Mouse (Mus musculus): ENCODE measurements around the gene Rab36. TPM values are rescaled to one million over a fixed set of nuclear protein-coding genes. Genes with fewer than 3 reads are reported as not detected.

Rab36 gene
- total RNA-seq, 1 experiment from 2014 or later: 1.2 TPM

- no peak for ATAC-seq (replicated peaks; ENCODE audit: insufficient number of reproducible peaks, low FRiP score, low TSS enrichment, poor library complexity, severe bottlenecking)
Observed at GRCm38 (mm10) chr10:75062189-75062561, 25.3 kb downstream of the Rab36 start.

DNA sequence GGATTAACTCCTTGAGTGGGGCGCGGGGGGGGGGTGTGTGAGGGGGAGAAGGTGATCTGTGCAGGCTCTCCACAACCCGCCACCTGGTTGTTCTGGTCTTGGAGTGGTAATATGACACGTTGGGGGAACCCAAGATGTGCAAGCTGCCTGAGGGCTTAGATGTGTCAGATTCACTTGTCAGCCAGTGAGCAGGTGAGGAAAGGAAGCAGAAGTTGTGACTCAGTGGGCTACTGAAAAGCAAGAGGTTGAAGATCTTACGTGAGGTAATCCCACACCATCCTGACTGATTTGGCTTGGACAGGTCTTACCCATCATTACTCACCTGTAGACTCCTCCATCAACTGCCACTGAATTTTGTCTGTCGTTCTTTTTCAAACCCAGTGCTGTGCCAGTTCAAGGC lies 25.8 kb downstream of the Rab36 start:
- no peak for ATAC-seq (replicated peaks; ENCODE audit: insufficient number of reproducible peaks, low FRiP score, low TSS enrichment, poor library complexity, severe bottlenecking)

GRCm38 (mm10) chr10:75063301-75063965 lies 26.6 kb downstream of the Rab36 start:
- ATAC-seq (replicated peaks; ENCODE audit: insufficient number of reproducible peaks, low FRiP score, low TSS enrichment, poor library complexity, severe bottlenecking): no peak

DNA sequence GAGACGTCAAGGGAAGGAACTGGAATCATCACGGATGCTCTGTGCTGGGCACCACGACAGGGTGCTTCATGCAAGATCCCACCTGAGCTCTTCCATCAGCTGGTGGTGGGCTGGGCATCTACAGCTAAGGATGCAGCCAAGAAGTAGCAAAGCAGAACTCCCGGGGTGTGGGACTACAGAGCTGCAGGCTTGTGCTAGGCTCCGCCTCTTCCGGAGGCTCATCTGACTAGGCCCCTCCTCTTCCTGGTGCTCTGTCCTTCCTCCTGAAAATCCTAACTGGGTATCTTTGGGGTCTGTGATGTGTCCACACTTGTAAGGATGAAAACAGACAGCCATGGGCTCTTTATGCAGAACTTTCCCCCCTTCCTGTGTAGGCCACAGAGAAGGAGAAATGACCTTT lies 28.8 kb downstream of the Rab36 start:
- no peak for ATAC-seq (replicated peaks; ENCODE audit: insufficient number of reproducible peaks, low FRiP score, low TSS enrichment, poor library complexity, severe bottlenecking)

GRCm38 (mm10) chr10:75067446-75067845 lies 30.6 kb downstream of the Rab36 start:
- ATAC-seq (replicated peaks; ENCODE audit: insufficient number of reproducible peaks, low FRiP score, low TSS enrichment, poor library complexity, severe bottlenecking): no peak

GRCm38 (mm10) chr10:75068086-75068485 lies 31.2 kb downstream of the Rab36 start:
- ATAC-seq (replicated peaks; ENCODE audit: insufficient number of reproducible peaks, low FRiP score, low TSS enrichment, poor library complexity, severe bottlenecking): no peak

GRCm38 (mm10) chr10:75068624-75069328 lies 31.9 kb downstream of the Rab36 start:
- ATAC-seq (replicated peaks; ENCODE audit: insufficient number of reproducible peaks, low FRiP score, low TSS enrichment, poor library complexity, severe bottlenecking): no peak

DNA sequence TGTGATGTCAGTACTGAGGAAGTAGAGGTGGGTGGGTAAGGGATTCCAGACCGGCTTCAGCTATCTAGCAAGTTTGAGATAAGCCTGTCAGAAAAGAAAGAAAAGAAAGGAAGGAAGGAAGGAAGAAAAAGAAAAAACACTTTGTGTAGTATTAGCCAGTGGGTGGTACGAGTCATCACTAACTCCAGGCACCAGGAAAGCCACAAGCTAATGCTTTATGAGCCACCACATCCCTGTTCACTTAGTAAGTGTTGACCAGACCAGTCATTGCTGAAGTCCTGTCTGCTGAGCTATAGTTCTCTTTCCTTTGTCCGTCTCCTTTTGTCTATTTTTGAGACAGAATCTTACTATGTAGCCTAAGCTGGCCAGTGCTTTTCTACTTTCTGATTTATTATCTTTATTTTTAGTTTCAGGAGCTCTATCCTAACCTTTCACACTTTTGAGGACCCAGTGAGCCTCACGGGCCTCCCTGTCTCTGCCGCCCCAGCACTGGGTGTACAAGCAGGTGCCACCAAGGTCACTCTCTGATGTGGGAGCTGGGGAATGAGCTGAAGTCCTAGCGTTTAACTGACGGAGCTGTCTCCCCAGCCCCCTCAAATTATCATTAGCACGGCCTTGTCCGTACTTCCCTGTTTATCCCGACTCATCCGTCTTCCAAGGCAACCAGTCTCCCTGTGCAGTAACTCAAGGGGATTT lies 33.6 kb downstream of the Rab36 start:
- no peak for ATAC-seq (replicated peaks; ENCODE audit: insufficient number of reproducible peaks, low FRiP score, low TSS enrichment, poor library complexity, severe bottlenecking)

DNA sequence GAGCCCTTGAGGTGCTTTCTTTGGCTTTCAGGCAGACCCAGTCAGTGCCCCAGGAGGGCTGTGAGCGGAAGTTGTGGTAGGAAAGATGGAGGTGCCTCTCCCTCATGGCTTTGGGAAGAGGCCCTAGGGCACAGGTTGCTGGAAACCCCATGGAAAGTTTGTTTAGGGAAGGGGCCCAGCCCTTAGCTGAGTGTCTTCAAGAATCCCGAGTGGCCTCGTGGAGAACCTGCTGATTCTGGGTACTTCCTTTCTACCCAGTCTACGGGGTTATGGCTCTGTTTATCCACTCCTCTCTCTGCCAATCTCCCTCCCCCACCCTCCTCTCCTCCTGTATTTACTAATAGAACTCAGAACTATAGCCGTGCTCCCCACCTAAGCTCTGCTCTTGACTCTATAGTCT lies 38.8 kb downstream of the Rab36 start:
- ATAC-seq (replicated peaks; ENCODE audit: insufficient number of reproducible peaks, low FRiP score, low TSS enrichment, poor library complexity, severe bottlenecking): no peak

DNA sequence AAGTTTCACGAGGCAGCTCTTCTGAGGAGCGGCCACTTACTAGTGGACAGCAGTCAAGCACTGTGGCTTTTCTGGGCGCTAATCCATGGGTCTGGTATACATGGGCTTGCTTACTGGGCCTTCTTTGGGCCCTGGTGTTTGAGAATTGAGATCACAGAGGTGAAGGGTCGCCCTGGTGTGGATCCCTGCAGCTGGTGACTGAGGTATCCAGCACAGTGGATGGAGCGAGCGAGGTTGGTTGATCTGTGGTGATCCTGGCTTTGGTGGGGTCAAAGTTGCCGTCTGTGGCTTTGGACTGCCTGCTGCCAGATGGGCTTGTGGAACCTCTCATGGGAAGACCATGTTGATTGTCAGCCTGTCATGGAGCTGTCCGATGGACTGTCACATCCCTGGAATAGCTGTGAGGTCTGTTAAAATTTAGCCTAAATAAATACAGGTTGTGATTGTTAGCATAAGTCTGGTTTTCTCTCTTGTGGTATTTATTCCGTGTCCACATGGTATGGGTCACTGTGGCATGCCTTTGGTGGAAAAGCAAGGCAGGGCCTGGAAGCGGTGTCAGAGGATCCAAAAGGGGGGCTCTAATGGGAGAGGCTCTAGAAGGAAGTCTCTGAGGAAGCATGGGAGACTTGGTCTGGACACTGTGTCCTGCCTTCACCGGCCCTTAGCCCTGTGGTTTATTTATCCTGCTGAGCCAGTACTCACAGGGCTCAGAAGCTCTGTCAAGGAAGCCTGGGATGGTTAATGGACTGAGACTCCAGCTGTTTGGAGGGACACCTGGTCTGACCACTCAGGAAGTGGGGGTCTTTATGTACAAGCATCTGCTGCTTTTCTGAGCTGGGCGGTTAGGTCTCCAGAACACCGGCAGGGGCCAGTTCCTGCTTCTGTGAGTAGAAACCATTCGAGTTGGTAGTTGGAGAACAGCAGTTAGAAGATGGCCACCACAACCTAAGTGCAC lies 41.6 kb downstream of the Rab36 start:
- ATAC-seq (replicated peaks; ENCODE audit: insufficient number of reproducible peaks, low FRiP score, low TSS enrichment, poor library complexity, severe bottlenecking): no peak

DNA sequence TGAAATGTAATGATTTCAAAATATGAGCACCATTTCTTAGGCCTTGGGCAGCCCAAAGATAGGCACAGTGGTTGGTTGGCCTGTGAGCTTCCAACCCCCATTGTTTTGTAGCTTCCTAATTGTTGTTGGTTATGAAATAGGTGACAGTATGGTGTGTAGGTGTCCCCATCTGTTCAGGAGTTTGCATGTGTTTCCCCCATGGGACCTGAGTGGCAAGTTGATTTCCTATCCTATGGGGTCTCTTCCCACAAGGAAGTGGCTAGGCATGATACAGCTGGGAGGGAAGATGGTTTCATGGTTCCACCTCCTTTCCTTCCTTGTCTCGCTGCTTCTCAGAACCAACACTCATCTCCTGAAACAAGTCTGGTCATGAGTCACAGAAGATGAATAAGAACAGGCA lies 48.5 kb downstream of the Rab36 start:
- no peak for ATAC-seq (replicated peaks; ENCODE audit: insufficient number of reproducible peaks, low FRiP score, low TSS enrichment, poor library complexity, severe bottlenecking)

- no peak for ATAC-seq (replicated peaks; ENCODE audit: insufficient number of reproducible peaks, low FRiP score, low TSS enrichment, poor library complexity, severe bottlenecking)
Observed at GRCm38 (mm10) chr10:75088471-75088870, 51.6 kb downstream of the Rab36 start.

GRCm38 (mm10) chr10:75091478-75092152 lies 54.8 kb downstream of the Rab36 start:
- ATAC-seq (replicated peaks; ENCODE audit: insufficient number of reproducible peaks, low FRiP score, low TSS enrichment, poor library complexity, severe bottlenecking): no peak

GRCm38 (mm10) chr10:75093252-75093987 lies 56.6 kb downstream of the Rab36 start:
- no peak for ATAC-seq (replicated peaks; ENCODE audit: insufficient number of reproducible peaks, low FRiP score, low TSS enrichment, poor library complexity, severe bottlenecking)

DNA sequence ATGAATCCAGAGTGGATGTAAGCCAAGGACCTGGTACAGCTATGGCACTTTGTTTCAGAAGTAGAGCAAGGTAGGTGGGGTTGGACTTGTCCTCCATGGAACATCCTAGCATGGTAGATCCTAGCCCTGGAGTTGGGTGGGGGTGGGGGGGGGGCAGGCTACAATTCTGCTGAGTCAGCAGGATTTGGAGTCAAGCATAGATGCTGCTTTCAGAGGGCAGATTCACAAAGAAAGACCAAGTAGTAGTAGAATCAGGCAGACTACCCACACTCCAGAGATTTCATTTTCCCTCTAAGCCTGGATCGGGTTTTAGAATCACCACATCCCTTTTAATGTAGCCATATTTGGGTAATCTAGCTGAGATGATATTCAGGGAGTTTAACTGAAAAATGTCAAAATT lies 57.5 kb downstream of the Rab36 start:
- ATAC-seq (replicated peaks; ENCODE audit: insufficient number of reproducible peaks, low FRiP score, low TSS enrichment, poor library complexity, severe bottlenecking): no peak

DNA sequence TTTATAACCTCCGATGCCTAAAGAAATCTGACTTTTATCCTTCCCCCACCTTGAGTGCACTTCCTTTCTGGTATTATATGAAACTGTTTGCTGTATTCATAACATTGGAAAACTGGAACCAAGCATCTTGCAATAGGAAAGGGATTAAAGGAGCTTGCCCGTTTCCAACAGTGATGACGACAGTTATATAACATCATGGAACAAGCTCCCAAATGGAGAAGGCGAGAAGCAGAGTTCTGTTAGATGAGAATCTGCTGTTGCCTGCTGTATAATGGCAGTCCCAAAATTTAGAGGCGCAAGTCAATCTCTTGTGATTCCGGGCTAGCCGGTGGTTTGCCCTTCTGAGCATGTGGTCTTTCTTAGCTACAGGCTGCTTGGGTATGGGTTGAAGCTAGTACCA lies 58.4 kb downstream of the Rab36 start:
- no peak for ATAC-seq (replicated peaks; ENCODE audit: insufficient number of reproducible peaks, low FRiP score, low TSS enrichment, poor library complexity, severe bottlenecking)

GRCm38 (mm10) chr10:75098446-75099183 lies 61.8 kb downstream of the Rab36 start:
- ATAC-seq (replicated peaks; ENCODE audit: insufficient number of reproducible peaks, low FRiP score, low TSS enrichment, poor library complexity, severe bottlenecking): no peak
